Comparison of ENCODE assay signal across 13 mouse cellular contexts in the genomic region with DNA sequence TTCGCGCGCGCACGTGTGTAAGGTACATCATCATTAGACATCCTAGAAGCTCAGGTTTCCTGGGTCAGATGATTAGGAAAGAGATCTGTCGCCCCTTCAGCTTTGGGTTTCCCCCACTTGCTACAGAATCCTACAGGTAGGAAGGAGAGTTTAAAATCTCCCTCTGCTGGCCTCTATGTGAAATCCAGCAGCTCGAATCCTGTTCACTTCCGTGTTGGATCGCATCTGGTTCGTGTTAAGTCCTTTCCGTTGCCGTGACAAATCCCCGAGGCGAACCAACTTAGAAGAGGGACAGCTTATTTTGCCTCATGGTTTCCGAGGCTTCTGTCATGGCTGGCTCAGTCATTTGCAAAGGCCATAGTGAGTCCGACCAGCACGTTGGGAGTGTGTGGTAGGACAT.
DNase-seq lines count a peak whose midpoint lies in the region; ATAC-seq and TF ChIP-seq lines count a peak whose summit lies in the region.
"Had no signal": no experiment of that assay in that cellular context is flagged by ENCODE, and none has a peak within 500 bp of the region (broad histone marks: within the 10 kb centered on the region; RNA-seq: fewer than 3 reads in every experiment).

No protein-coding gene starts in this region.

- intact Hi-C loops in heart, postnatal 25 days (cut with DNase I) = loop anchor here (1.0 to 5.0 kb wide), 2 partner anchors 98 to 384 kb away; no protein-coding TSS in a partner anchor

- no peak for ATAC-seq in heart, embryonic 14.5 days (ENCODE audit: insufficient number of reproducible peaks, insufficient read depth, low FRiP score, low read depth)
- ATAC-seq in lung, embryonic 14.5 days (ENCODE audit: insufficient read depth) = no peak
- ATAC-seq in limb, embryonic 15.5 days (ENCODE audit: insufficient number of reproducible peaks, low FRiP score, low TSS enrichment, low read depth) = no peak
- ATAC-seq in midbrain, embryonic 11.5 days (ENCODE audit: low FRiP score) = no peak
- ATAC-seq: activated CD4-positive, CD25-positive, alpha-beta regulatory T cell, adult 4 months; CD4-positive, CD25-positive, alpha-beta regulatory T cell, adult 4 months had no signal

- H3K9ac ChIP-seq in heart, embryonic 14.5 days (ENCODE audit: low read length) = no peak overlapping the region
- no peak overlapping the region for H3K9ac ChIP-seq in lung, embryonic 14.5 days
- H3K9ac ChIP-seq in limb, embryonic 15.5 days = no peak overlapping the region
- no peak overlapping the region for H3K9ac ChIP-seq in midbrain, embryonic 11.5 days (ENCODE audit: low read length)
- H3K9ac ChIP-seq: limb, embryonic 12.5 days had no signal

- WGBS in heart, embryonic 14.5 days = 72% methylated on average over 17 of the region's 17 CpGs
- 60% methylated on average over 17 of the region's 17 CpGs for WGBS in lung, embryonic 14.5 days
- 40% methylated on average over 17 of the region's 17 CpGs for WGBS in limb, embryonic 15.5 days
- WGBS in midbrain, embryonic 11.5 days = 77% methylated on average over 17 of the region's 17 CpGs

- H3K4me3 ChIP-seq in heart, embryonic 14.5 days (ENCODE audit: control insufficient read depth in 1 of 2, insufficient read depth in 1 of 2, low read depth in 1 of 2, low read length in 2 of 2) = no peak overlapping the region
- no peak overlapping the region for H3K4me3 ChIP-seq in lung, embryonic 14.5 days (ENCODE audit: low read depth, low read length)
- no peak overlapping the region for H3K4me3 ChIP-seq in limb, embryonic 15.5 days
- H3K4me3 ChIP-seq in midbrain, embryonic 11.5 days (ENCODE audit: low read depth, low read length) = no peak overlapping the region
- H3K4me3 ChIP-seq: limb, embryonic 12.5 days had no signal

- no peaks in the 10 kb centered on the region for H3K9me3 ChIP-seq in heart, embryonic 14.5 days (ENCODE audit: control insufficient read depth, low read length)
- no peaks in the 10 kb centered on the region for H3K9me3 ChIP-seq in lung, embryonic 14.5 days (ENCODE audit: low read depth, low read length)
- H3K9me3 ChIP-seq in limb, embryonic 15.5 days = no peaks in the 10 kb centered on the region
- no peaks in the 10 kb centered on the region for H3K9me3 ChIP-seq in midbrain, embryonic 11.5 days (ENCODE audit: control insufficient read depth, low read length)
- H3K9me3 ChIP-seq: limb, embryonic 12.5 days had no signal

- no peak overlapping the region for H3K4me2 ChIP-seq in heart, embryonic 14.5 days (ENCODE audit: low read length)
- H3K4me2 ChIP-seq in lung, embryonic 14.5 days = no peak overlapping the region
- 0 out of 2 replicates have a peak overlapping the region, but pooled peaks have one; percentile 17 for H3K4me2 ChIP-seq in limb, embryonic 15.5 days
- H3K4me2 ChIP-seq in midbrain, embryonic 11.5 days = no peak overlapping the region
- H3K4me2 ChIP-seq: limb, embryonic 12.5 days had no signal

- no peak for DNase-seq in heart, postnatal 25 days (ENCODE audit: low spot score)
- DNase-seq in lung, embryonic 14.5 days = peak; percentile 24
- DNase-seq in lung, postnatal 14 days = no peak
- peak; percentile 77 for DNase-seq in embryo, embryonic 10 days (ENCODE audit: low spot score)
- no peak for DNase-seq in ovary, postnatal 10 days (ENCODE audit: low spot score)
- no peak for DNase-seq in midbrain, embryonic 11.5 days (ENCODE audit: low spot score, missing footprints)
- DNase-seq: kidney, postnatal 36 days; right cerebral cortex, postnatal 25 days had no signal

- H3K27me3 ChIP-seq in heart, embryonic 14.5 days (ENCODE audit: control insufficient read depth, insufficient read depth, low read length) = no peaks in the 10 kb centered on the region
- H3K27me3 ChIP-seq in lung, embryonic 14.5 days (ENCODE audit: insufficient read depth, low read length) = no peaks in the 10 kb centered on the region
- no peaks in the 10 kb centered on the region for H3K27me3 ChIP-seq in limb, embryonic 15.5 days
- H3K27me3 ChIP-seq in midbrain, embryonic 11.5 days (ENCODE audit: control insufficient read depth, insufficient read depth, low read length) = no peaks in the 10 kb centered on the region
- H3K27me3 ChIP-seq: limb, embryonic 12.5 days had no signal

- H3K36me3 ChIP-seq in heart, embryonic 14.5 days (ENCODE audit: control insufficient read depth, insufficient read depth, low read length) = no peaks in the 10 kb centered on the region
- H3K36me3 ChIP-seq in lung, embryonic 14.5 days (ENCODE audit: insufficient read depth) = no peaks in the 10 kb centered on the region
- no peaks in the 10 kb centered on the region for H3K36me3 ChIP-seq in limb, embryonic 15.5 days
- H3K36me3 ChIP-seq in midbrain, embryonic 11.5 days (ENCODE audit: control insufficient read depth, insufficient read depth, low read length) = no peaks in the 10 kb centered on the region
- H3K36me3 ChIP-seq: limb, embryonic 12.5 days had no signal

- H3K4me1 ChIP-seq in heart, embryonic 14.5 days (ENCODE audit: control insufficient read depth in 2 of 2, insufficient read depth in 2 of 2, low read length in 2 of 2) = peaks cover 16% of the 10 kb centered on the region in 2 experiments
- H3K4me1 ChIP-seq in lung, embryonic 14.5 days (ENCODE audit: insufficient read depth) = no peaks in the 10 kb centered on the region
- peaks cover 5% of the 10 kb centered on the region; the same call in 1 of the 2 replicates for H3K4me1 ChIP-seq in limb, embryonic 15.5 days
- no peaks in the 10 kb centered on the region for H3K4me1 ChIP-seq in midbrain, embryonic 11.5 days (ENCODE audit: control insufficient read depth, insufficient read depth, low read length)
- H3K4me1 ChIP-seq: limb, embryonic 12.5 days had no signal

- peak overlapping the region; percentile 14 to 50; a peak in 2 of 4 replicates for H3K27ac ChIP-seq in heart, embryonic 14.5 days (replicated peaks in 1 of 2; ENCODE audit: control insufficient read depth in 1 of 2, insufficient read depth in 1 of 2, low read depth in 2 of 2, low read length in 2 of 2)
- H3K27ac ChIP-seq in lung, embryonic 14.5 days (ENCODE audit: low read depth) = no peak overlapping the region
- H3K27ac ChIP-seq in limb, embryonic 15.5 days = no peak overlapping the region
- H3K27ac ChIP-seq in midbrain, embryonic 11.5 days (ENCODE audit: low read depth, low read length) = no peak overlapping the region
- H3K27ac ChIP-seq: limb, embryonic 12.5 days had no signal

- peak; percentile 42 for TF ChIP-seq CTCF in lung, embryonic 14.5 days (IDR thresholded peaks at IDR 0.05; ENCODE audit: low read depth)

Comparison
In these comparisons a context has a peak if more than half of its experiments do, and no peak if none do; other contexts are left out.
1. DNase-seq: peak in lung, embryonic 14.5 days (single experiment) and embryo, embryonic 10 days (single experiment); none in heart, postnatal 25 days (single experiment), lung, postnatal 14 days (single experiment), ovary, postnatal 10 days (single experiment) and midbrain, embryonic 11.5 days (single experiment).
2. H3K27ac ChIP-seq: peak in heart, embryonic 14.5 days (2 of 2); none in lung, embryonic 14.5 days (single experiment), limb, embryonic 15.5 days (single experiment) and midbrain, embryonic 11.5 days (single experiment).